Mouse (Mus musculus) CH12.LX (cell line): Measurements from ENCODE around the gene Fgfr2. TPM values are rescaled to one million over a fixed set of nuclear protein-coding genes. Genes with fewer than 3 reads are reported as not detected.
A peak's percentile ranks its signal among the peaks of the same experiment; 100 is the strongest.

Experiments used
- DNase-seq: peaks from one replicate; pipeline ENCODE4 v3.0.0-alpha.2; 2013; ENCODE audit errors: extremely low read depth
- H3K27ac ChIP-seq: 2 replicates; pipeline ENCODE4 v1.5.1; 2012; ENCODE audit warnings: low read depth, mild to moderate bottlenecking, control low read depth, moderate library complexity; ENCODE audit not compliant: insufficient read depth
- H3K27me3 ChIP-seq: replicated peaks from 2 replicates; pipeline ENCODE3; 2012; ENCODE audit warnings: inconsistent platforms
- H3K36me3 ChIP-seq, 2 experiments: replicated peaks in 1 of 2; 2 replicates each; pipeline versions ENCODE3 to v1.6.1; 2012; ENCODE audit warnings: inconsistent platforms in 1 of 2, low read length in 1 of 2, mild to moderate bottlenecking in 1 of 2, mixed read lengths in 1 of 2, moderate library complexity in 1 of 2; ENCODE audit not compliant: control insufficient read depth in 1 of 2, insufficient read depth in 1 of 2
- H3K4me1 ChIP-seq, 2 experiments: 2 replicates each; pipeline ENCODE4 v1.6.1; 2012; ENCODE audit warnings: inconsistent platforms in 1 of 2, moderate library complexity in 1 of 2; ENCODE audit not compliant: insufficient read depth in 2 of 2, control insufficient read depth in 1 of 2
- H3K4me2 ChIP-seq: 2 replicates; pipeline ENCODE4 v1.6.1; 2012; ENCODE audit warnings: low read depth, mild to moderate bottlenecking, control low read depth; ENCODE audit not compliant: poor library complexity, insufficient read depth, severe bottlenecking
- H3K4me3 ChIP-seq, 3 experiments: fragments of 150-350 bp in 1 of 3; sonication (generic) in 1 of 3; replicated peaks in 1 of 3; 2 replicates each; pipeline versions ENCODE3 to v1.5.1; 2011 to 2012; ENCODE audit warnings: low read depth in 2 of 3, low read length in 2 of 3, mild to moderate bottlenecking in 2 of 3, moderate library complexity in 2 of 3, control low read depth in 1 of 3, improper control_type of control experiment in 1 of 3, inconsistent platforms in 1 of 3, mixed read lengths in 1 of 3; ENCODE audit not compliant: poor library complexity in 1 of 3
- H3K79me2 ChIP-seq: replicated peaks from 2 replicates; pipeline ENCODE4 v1.6.1; 2012; ENCODE audit warnings: mild to moderate bottlenecking, moderate library complexity; ENCODE audit not compliant: control insufficient read depth, poor library complexity, insufficient read depth, severe bottlenecking; ENCODE audit errors: extremely low read depth
- H3K9ac ChIP-seq: 2 replicates; pipeline ENCODE4 v1.6.1; 2012; ENCODE audit warnings: low read depth, mild to moderate bottlenecking, control low read depth, moderate library complexity; ENCODE audit not compliant: insufficient read depth
- H3K9me3 ChIP-seq: replicated peaks from 2 replicates; pipeline ENCODE3; 2012; ENCODE audit warnings: low read length, inconsistent platforms, mixed read lengths
- BHLHE40 ChIP-seq: IDR thresholded peaks from 2 replicates; pipeline ENCODE4 v1.6.1; 2011; ENCODE audit warnings: mild to moderate bottlenecking, low read depth, low read length, improper control_type of control experiment
- CHD2 ChIP-seq: IDR thresholded peaks from 2 replicates; pipeline ENCODE4 v1.6.1; 2011; ENCODE audit warnings: low read length, improper control_type of control experiment
- E2F4 ChIP-seq: IDR thresholded peaks from 2 replicates; pipeline ENCODE4 v1.6.1; 2011; ENCODE audit warnings: low read depth, low read length, improper control_type of control experiment; ENCODE audit not compliant: insufficient replicate concordance
- ELF1 ChIP-seq: IDR thresholded peaks from 2 replicates; pipeline ENCODE4 v1.6.1; 2014; ENCODE audit warnings: low read depth, mild to moderate bottlenecking, inconsistent platforms, low read length, improper control_type of control experiment
- EP300 ChIP-seq: IDR thresholded peaks from 2 replicates; pipeline ENCODE4 v1.6.1; 2011; ENCODE audit warnings: low read length, improper control_type of control experiment
- GABPA ChIP-seq: IDR thresholded peaks from 2 replicates; pipeline ENCODE4 v1.6.1; 2012; ENCODE audit warnings: low read depth, low read length, improper control_type of control experiment, inconsistent platforms; ENCODE audit not compliant: insufficient replicate concordance
- HCFC1 ChIP-seq: IDR thresholded peaks from 2 replicates; pipeline ENCODE4 v1.6.1; 2012; ENCODE audit warnings: low read depth, mild to moderate bottlenecking, inconsistent platforms, low read length, improper control_type of control experiment
- JUN ChIP-seq: IDR thresholded peaks from 2 replicates; pipeline ENCODE4 v1.6.1; 2011; ENCODE audit warnings: low read depth, mild to moderate bottlenecking, low read length, improper control_type of control experiment, moderate library complexity; ENCODE audit not compliant: insufficient read depth
- JUND ChIP-seq: conservative IDR thresholded peaks from 2 replicates; pipeline ENCODE4 v1.6.1; 2011; ENCODE audit warnings: low read depth, low read length, improper control_type of control experiment
- MAFK ChIP-seq: IDR thresholded peaks from 2 replicates; pipeline ENCODE4 v1.6.1; 2011; ENCODE audit warnings: low read length, improper control_type of control experiment; ENCODE audit not compliant: insufficient replicate concordance
- MAX ChIP-seq: IDR thresholded peaks from 2 replicates; pipeline ENCODE4 v1.6.1; 2011; ENCODE audit warnings: low read length, improper control_type of control experiment
- MAZ ChIP-seq: IDR thresholded peaks from 2 replicates; pipeline ENCODE4 v1.6.1; 2012; ENCODE audit warnings: low read depth, mild to moderate bottlenecking, inconsistent platforms, low read length, improper control_type of control experiment, moderate library complexity
- MXI1 ChIP-seq: IDR thresholded peaks from 2 replicates; pipeline ENCODE4 v1.6.1; 2011; ENCODE audit warnings: mild to moderate bottlenecking, low read depth, low read length, improper control_type of control experiment
- MYC ChIP-seq: IDR thresholded peaks from 2 replicates; pipeline ENCODE4 v1.6.1; 2011; ENCODE audit warnings: low read depth, mild to moderate bottlenecking, improper control_type of control experiment, low read length
- NELFE ChIP-seq: IDR thresholded peaks from 2 replicates; pipeline ENCODE4 v1.6.1; 2011; ENCODE audit warnings: low read depth, low read length, improper control_type of control experiment
- PAX5 ChIP-seq: IDR thresholded peaks from 2 replicates; pipeline ENCODE4 v1.6.1; 2012; ENCODE audit warnings: low read length, inconsistent platforms, mixed read lengths
- POLR2AphosphoS2 ChIP-seq: IDR thresholded peaks from 2 replicates; pipeline ENCODE4 v1.6.1; 2011; ENCODE audit warnings: low read depth, low read length, improper control_type of control experiment
- RAD21 ChIP-seq: IDR thresholded peaks from 2 replicates; pipeline ENCODE4 v1.6.1; 2011; ENCODE audit warnings: low read depth, mild to moderate bottlenecking, low read length, improper control_type of control experiment, moderate library complexity
- RCOR1 ChIP-seq: conservative IDR thresholded peaks from 2 replicates; pipeline ENCODE4 v1.6.1; 2012; ENCODE audit warnings: low read depth, mild to moderate bottlenecking, inconsistent platforms, low read length, improper control_type of control experiment
- SIN3A ChIP-seq: IDR thresholded peaks from 2 replicates; pipeline ENCODE4 v1.6.1; 2012; ENCODE audit warnings: low read length, improper control_type of control experiment, inconsistent platforms
- SMC3 ChIP-seq: IDR thresholded peaks from 2 replicates; pipeline ENCODE4 v1.6.1; 2011; ENCODE audit warnings: low read depth, low read length, improper control_type of control experiment
- TBP ChIP-seq: conservative IDR thresholded peaks from 2 replicates; pipeline ENCODE4 v1.6.1; 2011; ENCODE audit warnings: low read depth, low read length, improper control_type of control experiment
- TCF12 ChIP-seq: IDR thresholded peaks from 2 replicates; pipeline ENCODE4 v1.6.1; 2014; ENCODE audit warnings: low read depth, mild to moderate bottlenecking, inconsistent platforms, low read length, improper control_type of control experiment
- USF1 ChIP-seq: IDR thresholded peaks from 2 replicates; pipeline ENCODE4 v1.6.1; 2014; ENCODE audit warnings: low read depth, mild to moderate bottlenecking, inconsistent platforms, low read length, improper control_type of control experiment
- ZKSCAN1 ChIP-seq: IDR thresholded peaks from 2 replicates; pipeline ENCODE4 v1.6.1; 2012; ENCODE audit warnings: low read depth, inconsistent platforms, low read length, improper control_type of control experiment, borderline replicate concordance
- ZNF384 ChIP-seq: IDR thresholded peaks from 2 replicates; pipeline ENCODE4 v1.6.1; 2012; ENCODE audit warnings: low read depth, low read length, improper control_type of control experiment, inconsistent platforms
- dilution Hi-C: fragments of 300-500 bp; cut with MboI; formaldehyde crosslinking; loops from 2 replicates; pipeline ENCODE4 v1.14.3; 2020; ENCODE audit warnings: low sequenced_read_pairs; ENCODE audit not compliant: extremely low pct_unique_long_range_greater_than_20kb, extremely low pct_ligation_motif_present
- in situ Hi-C: fragments of 300-500 bp; cut with MboI; formaldehyde crosslinking; loops from 3 replicates; pipeline ENCODE4 v1.14.3; 2019; ENCODE audit warnings: low sequenced_read_pairs, low pct_ligation_motif_present, low pct_unique_long_range_greater_than_20kb, mixed read lengths
- polyA plus RNA-seq: library from polyadenylated mRNA; unstranded; fragments of >175 nt; gene quantifications from 2 replicates; pipeline ENCODE4 v1.2.1, GENCODE M21; 2012; ENCODE audit warnings: low read depth; ENCODE audit not compliant: insufficient read length
- total RNA-seq, 2 experiments: library from RNA; depleted of rRNA; stranded (reverse); fragments of 300-350 nt in 1 of 2; fragments of >200 nt in 1 of 2; gene quantifications; 2 replicates each; pipeline ENCODE4 v1.2.3; 2012 to 2014

Fgfr2 gene
- total and polyA plus RNA-seq, 3 experiments = not detected

DNA sequence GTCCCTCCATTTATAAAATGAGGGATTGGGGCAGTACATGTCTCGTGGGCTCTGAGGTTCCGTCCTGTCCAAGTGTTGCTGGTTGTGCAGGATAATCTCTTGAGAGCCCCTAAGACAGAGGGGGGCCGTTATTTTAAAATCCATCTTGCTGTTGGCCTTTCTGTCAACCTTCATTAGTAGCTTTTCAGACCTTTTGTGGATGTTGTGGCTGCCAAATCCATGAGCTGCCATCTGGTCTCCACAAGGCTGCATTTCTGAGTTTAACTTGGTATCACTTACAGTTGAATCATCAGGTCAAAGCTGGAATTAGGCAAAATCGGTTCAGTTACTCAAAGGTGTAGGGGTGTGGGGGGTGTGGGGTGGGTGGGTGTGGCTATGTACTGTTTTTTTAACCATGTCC, 2569.8 kb downstream of the Fgfr2 start:
- TF ChIP-seq MAFK (no peak), MXI1 (no peak), SMC3 (no peak), NELFE (no peak), TBP (no peak), JUN (no peak), JUND (no peak), MYC (no peak), BHLHE40 (no peak), ZKSCAN1 (no peak), POLR2AphosphoS2 (no peak), RAD21 (no peak), EP300 (no peak)
- in situ Hi-C loops (no loop called here), dilution Hi-C loops (no loop called here)
- H3K27me3 ChIP-seq = peaks cover 57% of the 10 kb centered on the region
- no peak overlapping the region for H3K4me2 ChIP-seq
- no peak for DNase-seq
- H3K4me1 ChIP-seq = no peaks in the 10 kb centered on the region
- peaks cover 12% of the 10 kb centered on the region for H3K9me3 ChIP-seq
- H3K27ac ChIP-seq = no peak overlapping the region
- H3K4me3 ChIP-seq = no peak overlapping the region
- no peaks in the 10 kb centered on the region for H3K79me2 ChIP-seq
- no peak overlapping the region for H3K9ac ChIP-seq
- no peaks in the 10 kb centered on the region for H3K36me3 ChIP-seq

DNA sequence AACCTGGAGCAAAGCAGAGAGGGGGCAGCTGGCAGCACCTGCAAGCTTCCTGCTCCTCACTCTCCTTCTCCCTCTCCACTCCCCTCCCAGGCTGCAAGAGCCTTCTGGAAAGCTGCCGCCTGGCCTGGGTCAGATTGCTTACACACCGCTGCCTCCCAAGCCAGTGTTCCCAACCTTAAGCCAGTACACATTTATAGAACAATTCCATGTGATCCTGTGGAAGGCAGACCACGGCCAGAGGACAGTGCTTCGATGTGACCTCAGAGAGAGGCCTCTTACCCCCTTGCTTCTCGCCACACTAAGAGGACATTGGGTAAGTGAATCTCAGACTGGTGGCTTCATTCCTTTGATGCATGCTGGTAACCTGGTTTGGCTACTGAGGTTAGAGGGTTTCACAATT, 2570.4 kb downstream of the Fgfr2 start:
- peaks cover 54% of the 10 kb centered on the region for H3K27me3 ChIP-seq
- H3K9me3 ChIP-seq = peaks cover 12% of the 10 kb centered on the region
- no peak for DNase-seq
- no peak overlapping the region for H3K9ac ChIP-seq
- dilution Hi-C loops = no loop called here
- no peak for TF ChIP-seq NELFE
- TF ChIP-seq CHD2 = no peak
- H3K4me1 ChIP-seq = peaks cover 2% of the 10 kb centered on the region in 2 experiments; a peak in 3 of 4 replicates
- no peaks in the 10 kb centered on the region for H3K36me3 ChIP-seq
- H3K4me3 ChIP-seq = no peak overlapping the region
- in situ Hi-C loops = no loop called here
- H3K27ac ChIP-seq = no peak overlapping the region
- no peaks in the 10 kb centered on the region for H3K79me2 ChIP-seq
- H3K4me2 ChIP-seq = no peak overlapping the region

DNA sequence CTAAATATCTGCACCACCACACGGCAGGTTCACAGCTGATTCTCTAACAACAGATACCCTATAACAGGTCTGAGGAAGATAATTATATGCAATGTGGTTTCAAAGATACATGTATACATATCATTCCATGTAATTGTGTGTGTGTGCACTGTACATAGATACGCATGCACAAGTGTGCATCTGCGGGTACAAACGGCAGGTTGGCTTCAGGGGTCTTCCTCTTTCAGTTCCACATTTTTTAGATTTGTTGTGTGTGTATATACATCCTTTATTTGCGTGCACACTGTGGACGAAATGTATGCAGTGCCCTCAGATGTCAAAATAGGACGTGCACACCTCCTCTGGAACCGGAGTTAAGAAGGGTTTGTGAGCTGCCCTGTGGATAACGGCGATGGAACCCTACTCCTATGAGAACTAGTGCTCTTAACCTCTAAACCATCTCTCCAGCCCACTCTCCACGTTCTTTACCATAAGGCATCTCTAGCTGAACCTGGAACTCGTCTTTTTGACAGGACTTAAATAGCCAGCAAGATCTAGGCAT, 2575.4 kb downstream of the Fgfr2 start:
- no peak for DNase-seq
- H3K79me2 ChIP-seq = peaks cover 28% of the 10 kb centered on the region
- peaks cover 24% of the 10 kb centered on the region for H3K27me3 ChIP-seq
- no peak overlapping the region for H3K9ac ChIP-seq
- no peak overlapping the region for H3K4me3 ChIP-seq
- dilution Hi-C loops = no loop called here
- H3K27ac ChIP-seq = no peak overlapping the region
- peaks cover 16 to 26% of the 10 kb centered on the region in 2 experiments for H3K36me3 ChIP-seq
- in situ Hi-C loops = no loop called here
- TF ChIP-seq MAFK (no peak), USF1 (no peak), POLR2AphosphoS2 (no peak), ZNF384 (no peak), JUND (no peak), MAX (no peak), ELF1 (no peak), MAZ (no peak), HCFC1 (no peak), MXI1 (no peak), JUN (no peak), RCOR1 (no peak), PAX5 (no peak), GABPA (no peak), TCF12 (no peak), E2F4 (no peak), NELFE (no peak), CHD2 (no peak), SIN3A (no peak)
- H3K4me2 ChIP-seq = peak overlapping the region; percentile 70
- peaks cover 12% of the 10 kb centered on the region for H3K9me3 ChIP-seq
- peaks cover 10 to 21% of the 10 kb centered on the region in 2 experiments; a peak in 3 of 4 replicates for H3K4me1 ChIP-seq
